Mouse (Mus musculus) ES-E14 (cell line): Measurements from ENCODE around the gene Iqcf6. TPM values are rescaled to one million over a fixed set of nuclear protein-coding genes. Genes with fewer than 3 reads are reported as not detected.
A peak's percentile ranks its signal among the peaks of the same experiment; 100 is the strongest.

Experiments
- DNase-seq: peaks from one replicate; pipeline ENCODE4 v3.0.0-alpha.2; 2013; ENCODE audit warnings: low read depth, low spot score
- H3K27ac ChIP-seq: 2 replicates; pipeline ENCODE4 v1.5.1; 2012; ENCODE audit warnings: low read depth, mild to moderate bottlenecking, low read length, moderate library complexity, mixed read lengths; ENCODE audit not compliant: poor library complexity, insufficient read depth, severe bottlenecking
- H3K36me3 ChIP-seq: 2 replicates; pipeline ENCODE4 v1.6.1; 2012; ENCODE audit warnings: mild to moderate bottlenecking, low read length, moderate library complexity, mixed read lengths; ENCODE audit not compliant: control insufficient read depth, poor library complexity, insufficient read depth, severe bottlenecking
- H3K4me1 ChIP-seq, 2 experiments: fragments of 150-350 bp in 1 of 2; sonication (generic) in 1 of 2; 2 replicates each; pipeline ENCODE4 v1.6.1; 2012; ENCODE audit warnings: low read length in 2 of 2, mild to moderate bottlenecking in 1 of 2, mixed read lengths in 1 of 2; ENCODE audit not compliant: control insufficient read depth in 2 of 2, insufficient read depth in 2 of 2, poor library complexity in 1 of 2
- H3K4me3 ChIP-seq, 2 experiments: fragments of 150-350 bp in 1 of 2; sonication (generic) in 1 of 2; 2 replicates each; pipeline ENCODE4 v1.5.1; 2012; ENCODE audit warnings: low read length in 2 of 2, low read depth in 1 of 2, mild to moderate bottlenecking in 1 of 2, mixed read lengths in 1 of 2; ENCODE audit not compliant: insufficient read depth in 1 of 2, poor library complexity in 1 of 2, severe bottlenecking in 1 of 2
- H3K9ac ChIP-seq: 2 replicates; pipeline ENCODE4 v1.6.1; 2012; ENCODE audit warnings: low read depth, mild to moderate bottlenecking, low read length, mixed read lengths; ENCODE audit not compliant: poor library complexity, insufficient read depth, severe bottlenecking
- H3K9me3 ChIP-seq: fragments of 150-350 bp; sonication (generic); 2 replicates; pipeline ENCODE4 v1.6.1; 2012; ENCODE audit warnings: low read depth, mild to moderate bottlenecking, low read length; ENCODE audit not compliant: control insufficient read depth, insufficient read depth
- CHD2 ChIP-seq: IDR thresholded peaks from 2 replicates; pipeline ENCODE4 v1.6.1; 2014; ENCODE audit warnings: mild to moderate bottlenecking, low read depth, low read length, inconsistent platforms
- HCFC1 ChIP-seq: IDR thresholded peaks from 2 replicates; pipeline ENCODE4 v1.6.1; 2012; ENCODE audit warnings: low read length, inconsistent platforms, borderline replicate concordance; ENCODE audit not compliant: insufficient read depth
- MAFK ChIP-seq: IDR thresholded peaks from 2 replicates; pipeline ENCODE4 v1.6.1; 2014; ENCODE audit warnings: mild to moderate bottlenecking, low read depth, low read length, inconsistent platforms; ENCODE audit not compliant: insufficient read depth
- ZC3H11A ChIP-seq: IDR thresholded peaks from 2 replicates; pipeline ENCODE4 v1.6.1; 2012; ENCODE audit warnings: low read depth, mild to moderate bottlenecking, inconsistent platforms, low read length, borderline replicate concordance
- ZNF384 ChIP-seq: IDR thresholded peaks from 2 replicates; pipeline ENCODE4 v1.6.1; 2012; ENCODE audit warnings: low read depth, low read length, inconsistent platforms
- in situ Hi-C, 2 experiments: fragments of 600-800 bp; cut with MboI; formaldehyde crosslinking; loops; one replicate each; pipeline ENCODE4 v1.15.1; 2025; ENCODE audit warnings: low sequenced_read_pairs in 2 of 2, inconsistent platforms in 1 of 2; ENCODE audit not compliant: unreplicated experiment in 2 of 2
- total RNA-seq: library from RNA; depleted of rRNA; stranded (reverse); fragments of 300-350 nt; gene quantifications from 2 replicates; pipeline ENCODE4 v1.2.3, GENCODE M21; 2012; rRNA removed

Gene Iqcf6
- total RNA-seq, 1 experiment, result not detected

DNA sequence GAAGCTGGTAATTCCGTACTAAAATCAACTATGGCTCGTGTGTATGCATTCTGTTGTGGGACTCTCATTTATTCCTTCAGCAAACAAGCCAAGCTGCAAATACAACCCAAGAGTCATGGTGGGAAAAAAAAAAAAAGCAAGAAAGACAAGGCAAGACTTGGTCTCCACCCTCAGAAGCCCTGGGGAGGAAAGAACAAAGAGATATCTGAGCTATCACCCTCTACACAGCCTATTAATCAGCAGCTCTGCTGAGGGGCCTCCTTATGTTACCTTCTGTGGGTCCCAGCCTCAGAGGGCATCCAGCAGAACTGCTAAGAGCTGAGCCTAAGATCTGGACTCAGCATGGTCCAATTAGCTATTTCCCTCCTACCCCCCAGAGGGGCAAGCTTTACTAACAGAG, 47.5 kb downstream of the Iqcf6 start:
- H3K36me3 ChIP-seq, result peaks cover 35% of the 10 kb centered on the region
- no peak for TF ChIP-seq ZC3H11A
- TF ChIP-seq MAFK, result no peak
- TF ChIP-seq CHD2, result no peak
- no peak for TF ChIP-seq HCFC1
- TF ChIP-seq ZNF384, result no peak
- no peak for DNase-seq
- peaks cover 0 to 6% of the 10 kb centered on the region in 2 experiments; a peak in 2 of 4 replicates for H3K4me1 ChIP-seq
- H3K9ac ChIP-seq, result no peak overlapping the region
- no peak overlapping the region for H3K4me3 ChIP-seq
- no peak overlapping the region for H3K27ac ChIP-seq
- in situ Hi-C loops, result loop anchor here in 1 of 2 experiments (10.0 kb wide), 1 partner anchor 141 kb away; no protein-coding TSS in a partner anchor
- no peaks in the 10 kb centered on the region for H3K9me3 ChIP-seq

DNA sequence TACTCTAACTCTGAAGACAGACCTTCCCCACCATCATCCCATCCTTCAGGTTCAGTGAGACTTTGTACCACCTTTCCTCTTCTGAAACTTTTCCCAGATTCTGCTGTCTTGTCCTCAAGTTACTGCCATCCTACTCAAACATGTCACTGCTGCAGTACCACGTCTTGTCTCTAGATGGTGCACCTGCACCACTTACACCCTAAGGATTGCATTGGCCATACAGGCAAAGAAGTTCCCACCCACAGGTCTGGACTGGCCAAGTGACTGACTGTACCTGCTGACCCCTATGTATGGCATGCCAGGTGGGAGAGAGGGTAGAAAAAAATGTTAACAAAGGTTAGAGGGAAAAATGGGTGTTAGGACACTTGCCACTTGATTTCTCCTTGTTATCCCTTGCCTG, 49.1 kb downstream of the Iqcf6 start:
- Histone ChIP-seq H3K27ac (no peak overlapping the region), H3K36me3 (peaks cover 39% of the 10 kb centered on the region), H3K9me3 (no peaks in the 10 kb centered on the region), H3K9ac (no peak overlapping the region), H3K4me1 (peaks cover 0 to 6% of the 10 kb centered on the region in 2 experiments; a peak in 2 of 4 replicates), H3K4me3 (no peak overlapping the region)
- peak; percentile 78 for DNase-seq
- peak; percentile 69; the same call in 1 of the 2 replicates for TF ChIP-seq ZC3H11A
- no peak for TF ChIP-seq CHD2
- TF ChIP-seq ZNF384, result no peak
- in situ Hi-C loops, result loop anchor here in 1 of 2 experiments (10.0 kb wide), 1 partner anchor 139 kb away; no protein-coding TSS in a partner anchor

DNA sequence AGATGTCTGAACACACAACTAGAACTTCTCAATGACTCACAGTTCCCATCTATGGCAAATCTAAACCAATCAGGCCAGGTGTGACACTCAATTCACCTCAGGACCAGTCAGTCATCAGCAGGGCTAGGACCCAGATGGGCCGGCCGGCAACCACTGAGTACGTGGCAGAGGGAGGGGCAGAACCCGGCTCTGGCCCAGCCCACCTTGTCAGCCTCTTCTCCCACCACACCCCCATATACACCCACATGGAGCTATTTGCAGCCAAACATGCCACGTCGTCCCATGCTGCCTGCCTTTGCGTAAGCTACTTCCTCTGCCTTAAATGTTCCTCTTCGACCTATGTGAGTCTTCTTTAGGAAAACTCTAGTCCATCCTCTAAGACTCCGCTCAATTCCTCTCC, 49.6 kb downstream of the Iqcf6 start:
- in situ Hi-C loops, result loop anchor here in 1 of 2 experiments (10.0 kb wide), 1 partner anchor 139 kb away; no protein-coding TSS in a partner anchor
- no peaks in the 10 kb centered on the region for H3K9me3 ChIP-seq
- H3K9ac ChIP-seq, result no peak overlapping the region
- H3K36me3 ChIP-seq, result peaks cover 41% of the 10 kb centered on the region
- no peak for DNase-seq
- TF ChIP-seq ZNF384 (no peak), ZC3H11A (no peak), HCFC1 (no peak), CHD2 (no peak), MAFK (no peak)
- peaks cover 0 to 6% of the 10 kb centered on the region in 2 experiments; a peak in 2 of 4 replicates for H3K4me1 ChIP-seq
- H3K27ac ChIP-seq, result no peak overlapping the region
- H3K4me3 ChIP-seq, result no peak overlapping the region

DNA sequence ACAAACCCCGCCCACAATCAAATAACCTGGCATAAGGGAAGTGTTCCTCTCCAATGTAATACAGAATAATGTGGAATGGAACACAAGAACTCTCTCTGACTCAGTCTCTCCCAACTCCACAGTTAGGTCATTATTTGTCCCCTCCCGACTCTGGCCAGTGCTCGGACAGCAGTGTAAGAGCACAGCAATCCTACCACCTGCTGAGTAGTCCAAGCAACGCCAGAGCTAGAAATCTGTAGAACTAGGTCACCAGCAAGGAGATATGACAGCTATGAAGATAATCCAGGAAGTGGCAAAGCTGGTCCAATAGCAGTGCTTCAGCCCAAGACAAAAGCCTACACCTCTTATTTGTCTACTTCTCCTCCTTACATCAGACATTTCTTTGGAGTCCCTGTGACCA, 50.2 kb downstream of the Iqcf6 start:
- H3K9ac ChIP-seq, result no peak overlapping the region
- H3K27ac ChIP-seq, result no peak overlapping the region
- no peaks in the 10 kb centered on the region for H3K9me3 ChIP-seq
- DNase-seq, result no peak
- in situ Hi-C loops, result loop anchor here in 1 of 2 experiments (10.0 kb wide), 1 partner anchor 138 kb away; no protein-coding TSS in a partner anchor
- H3K4me1 ChIP-seq, result peaks cover 0 to 6% of the 10 kb centered on the region in 2 experiments; a peak in 2 of 4 replicates
- no peak for TF ChIP-seq ZC3H11A
- TF ChIP-seq CHD2, result no peak
- TF ChIP-seq HCFC1, result no peak
- TF ChIP-seq ZNF384, result no peak
- TF ChIP-seq MAFK, result no peak
- H3K36me3 ChIP-seq, result peaks cover 39% of the 10 kb centered on the region
- H3K4me3 ChIP-seq, result no peak overlapping the region

Other genes starting within 250 kb of the Iqcf6 start
- gene Rpl29, start 197.1 kb upstream of the Iqcf6 start, total RNA-seq, result 43.7 and 61.2 TPM in 2 replicates
- gene Acy1, start 188.3 kb upstream of the Iqcf6 start, total RNA-seq, result 28.8 and 40.3 TPM in 2 replicates
- 1.9 and 4.2 TPM in 2 replicates for gene Abhd14b, start 179.1 kb upstream of the Iqcf6 start, total RNA-seq
- gene Abhd14a, start 178.9 kb upstream of the Iqcf6 start, total RNA-seq, result 23.0 and 55.6 TPM in 2 replicates
- 140 and 176 TPM in 2 replicates for gene Pcbp4, start 173.3 kb upstream of the Iqcf6 start, total RNA-seq
- 0.22 and 0.58 TPM in 2 replicates for gene Gpr62, start 160.6 kb upstream of the Iqcf6 start, total RNA-seq
- gene Rrp9, start 150.6 kb upstream of the Iqcf6 start, total RNA-seq, result 187 and 223 TPM in 2 replicates
- 2.2 and 6.0 TPM in 2 replicates for gene Parp3, start 149.6 kb upstream of the Iqcf6 start, total RNA-seq
- gene Iqcf1, start 126.6 kb upstream of the Iqcf6 start, total RNA-seq, result 1.7 TPM in 1 of 2 replicates, not detected in the other
- 0.89 TPM in 1 of 2 replicates, not detected in the other for gene Iqcf5, start 112.0 kb upstream of the Iqcf6 start, total RNA-seq
- gene Iqcf3, start 65.0 kb upstream of the Iqcf6 start, total RNA-seq, result not detected in 2 replicates
- gene Iqcf4, start 55.6 kb upstream of the Iqcf6 start, total RNA-seq, result not detected in 2 replicates
- 0.95 and 1.7 TPM in 2 replicates for gene Grm2, start 29.5 kb downstream of the Iqcf6 start, total RNA-seq
- 65.9 and 70.5 TPM in 2 replicates for gene Tex264, start 59.3 kb downstream of the Iqcf6 start, total RNA-seq
- gene Rad54l2, start 162.6 kb downstream of the Iqcf6 start, total RNA-seq, result 20.5 and 21.4 TPM in 2 replicates
- 50.7 and 52.9 TPM in 2 replicates for gene Dcaf1, start 195.3 kb downstream of the Iqcf6 start, total RNA-seq